In genomic region chr4:108940681-108941473, GRCm38 (mm10) we compare ENCODE assay signal across 19 mouse cellular contexts. TPM values are rescaled to one million over a fixed set of nuclear protein-coding genes. Genes with fewer than 3 reads are reported as not detected.
DNase-seq lines count a peak whose midpoint lies in the region; ATAC-seq and TF ChIP-seq lines count a peak whose summit lies in the region.
"Had no signal": no experiment of that assay in that cellular context is flagged by ENCODE, and none has a peak within 500 bp of the region (broad histone marks: within the 10 kb centered on the region; RNA-seq: fewer than 3 reads in every experiment).

No protein-coding gene starts in this region.

- no peak overlapping the region for H3K27ac ChIP-seq in forebrain, embryonic 12.5 days
- no peak overlapping the region; the same call in 1 of the 2 replicates for H3K27ac ChIP-seq in forebrain, embryonic 13.5 days
- H3K27ac ChIP-seq in midbrain, embryonic 15.5 days = no peak overlapping the region
- H3K27ac ChIP-seq: embryonic facial prominence, embryonic 12.5 days; heart, embryonic 13.5 days; hindbrain, embryonic 13.5 days; limb, embryonic 15.5 days had no signal

- H3K9ac ChIP-seq in forebrain, embryonic 12.5 days = no peak overlapping the region
- H3K9ac ChIP-seq in forebrain, embryonic 13.5 days = no peak overlapping the region
- no peak overlapping the region for H3K9ac ChIP-seq in midbrain, embryonic 15.5 days
- H3K9ac ChIP-seq: embryonic facial prominence, embryonic 12.5 days; heart, embryonic 13.5 days; hindbrain, embryonic 13.5 days; limb, embryonic 15.5 days had no signal

- no peaks in the 10 kb centered on the region for H3K27me3 ChIP-seq in forebrain, embryonic 12.5 days
- no peaks in the 10 kb centered on the region for H3K27me3 ChIP-seq in forebrain, embryonic 13.5 days
- H3K27me3 ChIP-seq in Patski = no peaks in the 10 kb centered on the region
- 0 out of 2 replicates have a peak, but pooled peaks cover 5% of the 10 kb centered on the region for H3K27me3 ChIP-seq in midbrain, embryonic 15.5 days (replicated peaks)
- H3K27me3 ChIP-seq: embryonic facial prominence, embryonic 12.5 days; heart, embryonic 13.5 days; hindbrain, embryonic 13.5 days; limb, embryonic 15.5 days had no signal

- H3K4me2 ChIP-seq in forebrain, embryonic 12.5 days = no peak overlapping the region
- no peak overlapping the region for H3K4me2 ChIP-seq in forebrain, embryonic 13.5 days
- H3K4me2 ChIP-seq in midbrain, embryonic 15.5 days = no peak overlapping the region
- H3K4me2 ChIP-seq: embryonic facial prominence, embryonic 12.5 days; heart, embryonic 13.5 days; hindbrain, embryonic 13.5 days; limb, embryonic 15.5 days had no signal

- ATAC-seq in forebrain, embryonic 12.5 days (ENCODE audit: low FRiP score) = peak; percentile 33; the same call in 1 of the 2 replicates
- ATAC-seq in forebrain, embryonic 13.5 days = no peak
- no peak for ATAC-seq in Patski
- peak; percentile 75 for ATAC-seq in midbrain, embryonic 15.5 days (replicated peaks)
- ATAC-seq: activated CD4-positive, CD25-positive, alpha-beta regulatory T cell, adult 4 months; intestine, postnatal 0 days had no signal

- WGBS in forebrain, embryonic 12.5 days = 61% methylated on average over 17 of the region's 17 CpGs
- WGBS in forebrain, embryonic 13.5 days = 60% methylated on average over 17 of the region's 17 CpGs
- 42% methylated on average over 17 of the region's 17 CpGs for WGBS in midbrain, embryonic 15.5 days

- CTCF ChIA-PET in Patski (lab: Charles Lee) = interaction anchor here (1.1 kb wide), 1 partner anchor 63 kb away, joined by 3 read pairs; no protein-coding TSS in a partner anchor

- no peaks in the 10 kb centered on the region for H3K36me3 ChIP-seq in forebrain, embryonic 12.5 days (replicated peaks)
- no peaks in the 10 kb centered on the region for H3K36me3 ChIP-seq in forebrain, embryonic 13.5 days (ENCODE audit: poor library complexity, severe bottlenecking)
- no peaks in the 10 kb centered on the region for H3K36me3 ChIP-seq in midbrain, embryonic 15.5 days (replicated peaks)
- H3K36me3 ChIP-seq: embryonic facial prominence, embryonic 12.5 days; heart, embryonic 13.5 days; limb, embryonic 15.5 days had no signal

- no peak overlapping the region for H3K4me3 ChIP-seq in forebrain, embryonic 12.5 days (replicated peaks)
- H3K4me3 ChIP-seq in forebrain, embryonic 13.5 days = no peak overlapping the region
- H3K4me3 ChIP-seq in midbrain, embryonic 15.5 days = no peak overlapping the region
- H3K4me3 ChIP-seq: embryonic facial prominence, embryonic 12.5 days; heart, embryonic 13.5 days; hindbrain, embryonic 13.5 days; limb, embryonic 15.5 days; myocyte had no signal

- DNase-seq in Patski (ENCODE audit: low read depth, low spot score) = peak; percentile 27
- DNase-seq in embryo, embryonic 9.5 days (ENCODE audit: extremely low spot score) = peak; percentile 10
- DNase-seq in lung, postnatal 14 days = no peak
- no peak for DNase-seq in adrenal gland, adult 8-10 months
- DNase-seq: gastrocnemius, postnatal 36 days; kidney, postnatal 10 days; lung, adult 18-20 months; right cerebral cortex, postnatal 14 days; thymus, postnatal 36 days had no signal

- no peaks in the 10 kb centered on the region for H3K9me3 ChIP-seq in forebrain, embryonic 12.5 days
- H3K9me3 ChIP-seq in forebrain, embryonic 13.5 days (replicated peaks) = no peaks in the 10 kb centered on the region
- H3K9me3 ChIP-seq in midbrain, embryonic 15.5 days = no peaks in the 10 kb centered on the region
- H3K9me3 ChIP-seq: embryonic facial prominence, embryonic 12.5 days; heart, embryonic 13.5 days; hindbrain, embryonic 13.5 days; limb, embryonic 15.5 days had no signal

- H3K4me1 ChIP-seq in forebrain, embryonic 12.5 days = peaks cover 26% of the 10 kb centered on the region
- H3K4me1 ChIP-seq in forebrain, embryonic 13.5 days = peaks cover 21% of the 10 kb centered on the region
- H3K4me1 ChIP-seq in midbrain, embryonic 15.5 days = peaks cover 13% of the 10 kb centered on the region
- H3K4me1 ChIP-seq: heart, embryonic 13.5 days had no signal

- in situ Hi-C loops in Patski (cut with MboI; ENCODE audit: low pct_unique_long_range_greater_than_20kb) = no loop called here

- POLR2A ChIA-PET in Patski (lab: Charles Lee) = no interaction called here

- TF ChIP-seq CTCF in Patski (IDR thresholded peaks at IDR 0.05) = no peak

RNA-seq across cellular contexts. Expression of gene Nrd1, which starts 59.6 kb away (rescaled TPM):
- polyA plus RNA-seq in forebrain, embryonic 12.5 days (2016; fragmentation: Nextera tagmentation; extraction: Ambion mirVana) = 103 and 112 TPM in 2 replicates
- polyA plus RNA-seq in forebrain, embryonic 13.5 days (2015; fragmentation: Nextera tagmentation; extraction: Ambion mirVana) = 82.1 and 83.3 TPM in 2 replicates
- polyA plus RNA-seq in Patski (2021) = 84.6 TPM
- polyA plus RNA-seq in midbrain, embryonic 15.5 days (2015; fragmentation: Nextera tagmentation; extraction: Ambion mirVana) = 76.4 and 80.0 TPM in 2 replicates
- 100 to 1,000 TPM; 109 to 148 (median 123) TPM for total RNA-seq in adrenal gland, adult 8-10 months (2022)

Comparison
In these comparisons a context has a peak if more than half of its experiments do, and no peak if none do; other contexts are left out.
1. ATAC-seq: peak in forebrain, embryonic 12.5 days (single experiment) and midbrain, embryonic 15.5 days (single experiment); none in forebrain, embryonic 13.5 days (single experiment) and Patski (single experiment).
2. DNase-seq: peak in Patski (single experiment) and embryo, embryonic 9.5 days (single experiment); none in lung, postnatal 14 days (single experiment) and adrenal gland, adult 8-10 months (single experiment).